Mouse (Mus musculus): ENCODE data around the gene Tmc1.

Tmc1 gene

GRCm38 (mm10) chr19:20834895-20835294 lies 119.1 kb downstream of the Tmc1 start:
- no peak for DNase-seq (ENCODE audit: extremely low read depth, insufficient read length, low spot score)

- no peak for DNase-seq (ENCODE audit: extremely low read depth, insufficient read length, low spot score)
Measured at GRCm38 (mm10) chr19:20799460-20799859, 154.5 kb downstream of the Tmc1 start.

- peak; percentile 1 for DNase-seq (ENCODE audit: extremely low read depth, insufficient read length, low spot score)
Measured at GRCm38 (mm10) chr19:20797558-20798101, 156.4 kb downstream of the Tmc1 start.

GRCm38 (mm10) chr19:20796001-20796400 lies 158.0 kb downstream of the Tmc1 start:
- DNase-seq (ENCODE audit: extremely low read depth, insufficient read length, low spot score), result no peak

GRCm38 (mm10) chr19:20794999-20795398 lies 159.0 kb downstream of the Tmc1 start:
- no peak for DNase-seq (ENCODE audit: extremely low read depth, insufficient read length, low spot score)

GRCm38 (mm10) chr19:20792811-20793210 lies 161.2 kb downstream of the Tmc1 start:
- DNase-seq (ENCODE audit: extremely low read depth, insufficient read length, low spot score), result no peak

GRCm38 (mm10) chr19:20787289-20787688 lies 166.7 kb downstream of the Tmc1 start:
- no peak for DNase-seq (ENCODE audit: extremely low read depth, insufficient read length, low spot score)

GRCm38 (mm10) chr19:20775681-20776080 lies 178.3 kb downstream of the Tmc1 start:
- no peak for DNase-seq (ENCODE audit: extremely low read depth, insufficient read length, low spot score)

GRCm38 (mm10) chr19:20773941-20774340 lies 180.1 kb downstream of the Tmc1 start:
- no peak for DNase-seq (ENCODE audit: extremely low read depth, insufficient read length, low spot score)

GRCm38 (mm10) chr19:20764214-20764613 lies 189.8 kb downstream of the Tmc1 start:
- no peak for DNase-seq (ENCODE audit: extremely low read depth, insufficient read length, low spot score)

- no peak for DNase-seq (ENCODE audit: extremely low read depth, insufficient read length, low spot score)
Measured at GRCm38 (mm10) chr19:20761675-20762426, 192.2 kb downstream of the Tmc1 start.

- DNase-seq (ENCODE audit: extremely low read depth, insufficient read length, low spot score), result no peak
Measured at GRCm38 (mm10) chr19:20761119-20761518, 192.9 kb downstream of the Tmc1 start.

GRCm38 (mm10) chr19:20744630-20745029 lies 209.4 kb downstream of the Tmc1 start:
- no peak for DNase-seq (ENCODE audit: extremely low read depth, insufficient read length, low spot score)

Measured in 3134 (cell line).